ENCODE assay signal across 14 mouse cellular contexts in the genomic region with DNA sequence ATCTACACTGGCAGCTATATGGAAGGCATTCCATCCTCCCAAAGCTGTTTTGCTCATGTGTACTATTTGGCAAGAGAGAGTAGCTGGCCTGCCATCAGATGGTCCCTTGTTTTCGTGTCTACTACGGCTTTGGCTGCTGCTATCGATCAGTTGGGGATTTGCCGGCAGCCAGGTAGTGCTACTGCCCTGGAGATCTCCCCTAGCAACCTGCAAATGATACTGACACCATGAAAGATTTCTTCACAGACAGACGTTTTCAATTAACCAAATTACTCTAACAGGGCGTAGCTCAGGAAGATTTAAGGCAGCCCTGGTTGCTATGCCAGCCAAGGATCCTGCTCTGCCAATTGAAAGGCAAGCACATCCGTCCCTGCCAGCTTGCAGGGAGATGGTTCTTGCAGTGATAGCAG.
DNase-seq lines count a peak whose midpoint lies in the region; ATAC-seq and TF ChIP-seq lines count a peak whose summit lies in the region.
"Had no signal": no experiment of that assay in that cellular context is flagged by ENCODE, and none has a peak within 500 bp of the region (broad histone marks: within the 10 kb centered on the region; RNA-seq: fewer than 3 reads in every experiment).

No protein-coding gene starts in this region.

- H3K4me2 ChIP-seq in neural tube, embryonic 12.5 days (replicated peaks): no peak overlapping the region
- 0 out of 2 replicates have a peak overlapping the region, but pooled peaks have one; percentile 8 for H3K4me2 ChIP-seq in forebrain, postnatal 0 days (ENCODE audit: low read depth)
- H3K4me2 ChIP-seq: heart, embryonic 13.5 days had no signal

- no peaks in the 10 kb centered on the region for H3K4me1 ChIP-seq in neural tube, embryonic 12.5 days
- 0 out of 2 replicates have a peak, but pooled peaks cover 3% of the 10 kb centered on the region for H3K4me1 ChIP-seq in forebrain, postnatal 0 days (ENCODE audit: insufficient read depth)
- H3K4me1 ChIP-seq: heart, embryonic 13.5 days had no signal

- TF ChIP-seq CTCF in forebrain, postnatal 0 days (IDR thresholded peaks at IDR 0.05; ENCODE audit: low read depth): no peak

- peak; percentile 33 for DNase-seq in heart, adult 11 months
- DNase-seq in heart, postnatal 4 days: no peak
- no peak for DNase-seq in neural tube, embryonic 10.5 days (ENCODE audit: extremely low spot score, low spot score)
- DNase-seq in forebrain, postnatal 0 days: peak; percentile 71
- peak; percentile 15 for DNase-seq in telencephalon, adult 2 months (ENCODE audit: low read depth, low spot score)
- no peak for DNase-seq in left cerebral cortex, adult 18-20 months (ENCODE audit: low spot score in 2 of 2)
- DNase-seq: gastrocnemius, postnatal 14 days; lung, postnatal 14 days; midbrain, embryonic 14.5 days; thymus, postnatal 36 days had no signal

- H3K36me3 ChIP-seq in neural tube, embryonic 12.5 days: no peaks in the 10 kb centered on the region
- H3K36me3 ChIP-seq in forebrain, postnatal 0 days (ENCODE audit: insufficient read depth): no peaks in the 10 kb centered on the region
- H3K36me3 ChIP-seq: heart, embryonic 13.5 days had no signal

- WGBS in neural tube, embryonic 12.5 days: 53% methylated on average over 7 of the region's 7 CpGs
- WGBS in forebrain, postnatal 0 days: 28% methylated on average over 7 of the region's 7 CpGs

- H3K9me3 ChIP-seq in neural tube, embryonic 12.5 days: no peaks in the 10 kb centered on the region
- no peaks in the 10 kb centered on the region for H3K9me3 ChIP-seq in forebrain, postnatal 0 days (ENCODE audit: low read length)
- H3K9me3 ChIP-seq: heart, embryonic 13.5 days had no signal

- H3K9ac ChIP-seq in neural tube, embryonic 12.5 days: no peak overlapping the region
- no peak overlapping the region for H3K9ac ChIP-seq in forebrain, postnatal 0 days
- H3K9ac ChIP-seq: heart, embryonic 13.5 days; liver, embryonic 14.5 days had no signal

- no peak overlapping the region for H3K27ac ChIP-seq in neural tube, embryonic 12.5 days
- H3K27ac ChIP-seq in forebrain, postnatal 0 days (ENCODE audit: low read depth, low read length): peak overlapping the region; percentile 52
- H3K27ac ChIP-seq: heart, embryonic 13.5 days; liver, embryonic 14.5 days had no signal

- peak; percentile 56; the same call in 1 of the 2 replicates for ATAC-seq in neural tube, embryonic 12.5 days (ENCODE audit: low FRiP score, low read depth)
- ATAC-seq in forebrain, postnatal 0 days: peak; percentile 87

- H3K4me3 ChIP-seq in neural tube, embryonic 12.5 days: no peak overlapping the region
- H3K4me3 ChIP-seq in forebrain, postnatal 0 days (ENCODE audit: low read depth, low read length): no peak overlapping the region
- H3K4me3 ChIP-seq: heart, embryonic 13.5 days had no signal

- H3K27me3 ChIP-seq in neural tube, embryonic 12.5 days (replicated peaks): no peaks in the 10 kb centered on the region
- no peaks in the 10 kb centered on the region for H3K27me3 ChIP-seq in forebrain, postnatal 0 days (ENCODE audit: insufficient read depth, low read length)
- H3K27me3 ChIP-seq: CH12.LX; heart, embryonic 13.5 days had no signal

Comparison
In these comparisons a context has a peak if more than half of its experiments do, and no peak if none do; other contexts are left out.
1. DNase-seq: peak in heart, adult 11 months (single experiment), forebrain, postnatal 0 days (single experiment) and telencephalon, adult 2 months (single experiment); none in heart, postnatal 4 days (single experiment), neural tube, embryonic 10.5 days (single experiment) and left cerebral cortex, adult 18-20 months (0 of 2).